Mouse (Mus musculus): ENCODE results near the gene Zfp36l2. TPM values are rescaled to one million over a fixed set of nuclear protein-coding genes. Genes with fewer than 3 reads are reported as not detected.

Zfp36l2 gene
- total RNA-seq, 1 experiment from 2014 or later, result 276 TPM

DNA sequence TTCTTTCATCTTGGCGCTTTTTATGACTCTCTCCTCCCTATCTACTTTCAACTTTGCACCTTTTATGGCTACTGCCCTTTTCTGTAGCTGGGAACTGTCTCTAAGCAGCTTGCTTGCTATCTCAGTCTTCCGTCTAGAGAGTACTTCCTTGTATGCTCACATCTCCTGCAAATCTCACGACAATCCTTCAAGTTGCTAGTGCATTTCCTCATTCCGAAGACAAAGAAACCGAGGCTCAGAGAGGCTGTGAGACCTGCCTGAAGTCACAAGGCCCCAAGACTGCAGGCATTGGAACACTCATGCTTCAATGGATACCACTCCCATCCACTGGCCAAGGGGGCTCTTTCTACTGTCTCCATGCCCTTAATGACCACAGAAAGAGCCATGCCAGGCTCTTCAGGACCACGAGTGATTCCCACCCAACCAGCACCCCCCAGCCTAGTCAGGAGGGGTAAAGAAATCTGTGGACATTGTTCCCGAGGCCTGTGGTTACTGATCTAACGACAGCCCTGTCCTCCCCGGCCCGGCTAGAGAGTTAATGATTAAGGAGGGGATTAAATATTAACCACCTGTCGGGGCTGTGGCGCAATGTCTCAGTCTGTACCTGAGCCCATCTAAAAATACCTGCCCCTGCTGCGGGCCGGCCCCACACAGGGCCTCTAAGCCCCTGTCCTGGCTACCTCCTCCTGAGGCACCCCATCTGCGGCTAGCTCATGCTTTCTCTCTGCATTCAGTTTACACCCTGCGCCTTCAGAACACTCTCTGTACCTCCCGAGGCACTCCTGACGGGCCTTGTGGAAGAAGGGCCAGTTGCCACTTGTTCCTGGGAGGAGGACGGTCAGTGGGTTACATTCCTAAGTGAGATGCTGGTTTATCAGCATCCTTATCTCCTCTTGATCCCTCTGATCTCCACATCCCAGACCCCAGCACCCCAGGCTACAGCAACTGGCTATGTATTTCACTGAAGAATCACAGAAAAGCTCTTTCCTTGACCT lies 30.7 kb downstream of the Zfp36l2 start:
- ATAC-seq (ENCODE audit: extremely low read depth, insufficient number of reproducible peaks, low FRiP score, poor library complexity, severe bottlenecking), result no peak

DNA sequence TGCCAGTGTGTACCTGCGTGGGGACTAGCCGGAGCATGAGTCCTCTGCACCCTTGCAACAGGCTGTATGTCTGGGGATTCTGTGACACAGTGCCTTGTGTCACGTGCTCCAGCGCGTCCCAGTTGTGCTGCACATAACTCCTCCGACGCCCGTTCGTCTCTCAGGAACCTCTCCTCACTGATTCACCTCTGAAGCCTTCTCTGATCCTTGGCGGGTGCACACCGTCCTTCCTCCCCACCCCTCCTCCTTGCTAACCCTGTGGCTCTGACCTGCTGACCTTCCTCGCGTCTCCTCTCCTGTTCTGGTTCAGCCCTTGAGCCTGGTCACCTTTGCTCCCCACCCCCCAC lies 31.5 kb downstream of the Zfp36l2 start:
- no peak for ATAC-seq (ENCODE audit: extremely low read depth, insufficient number of reproducible peaks, low FRiP score, poor library complexity, severe bottlenecking)

DNA sequence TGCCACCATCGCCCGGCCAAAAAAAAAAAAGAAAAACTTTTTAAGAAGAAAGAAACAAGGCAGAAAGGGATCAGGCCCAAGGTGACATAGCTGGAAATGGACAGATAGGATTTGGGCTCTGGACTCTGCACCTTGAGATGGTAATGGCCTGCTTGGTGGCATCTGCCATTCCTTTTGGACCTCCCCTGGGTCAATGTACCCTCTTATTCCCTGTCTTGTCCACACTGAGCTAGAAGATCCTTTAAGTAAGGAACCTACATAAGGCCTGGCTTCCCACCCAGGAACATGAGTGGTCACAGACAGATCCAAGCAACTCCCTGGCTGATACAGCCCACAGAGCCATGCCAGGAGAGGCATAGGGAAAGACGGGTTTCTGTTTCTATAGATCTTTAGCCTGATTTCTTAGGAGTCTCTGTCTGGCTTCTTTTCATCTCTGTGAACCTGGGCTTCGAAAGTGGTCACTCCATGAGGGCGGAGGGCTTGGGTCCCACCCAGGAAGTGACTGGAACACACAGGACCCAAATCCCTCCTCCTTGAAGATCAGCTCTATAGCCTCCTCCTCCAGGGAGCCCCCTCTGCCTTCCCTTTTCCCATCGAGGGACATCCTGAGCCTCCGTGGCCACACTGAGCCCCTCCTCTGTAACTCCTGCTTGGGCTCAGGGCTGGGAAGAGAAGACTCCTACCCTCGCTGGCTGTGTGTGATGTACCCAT lies 32.1 kb downstream of the Zfp36l2 start:
- no peak for ATAC-seq (ENCODE audit: extremely low read depth, insufficient number of reproducible peaks, low FRiP score, poor library complexity, severe bottlenecking)

DNA sequence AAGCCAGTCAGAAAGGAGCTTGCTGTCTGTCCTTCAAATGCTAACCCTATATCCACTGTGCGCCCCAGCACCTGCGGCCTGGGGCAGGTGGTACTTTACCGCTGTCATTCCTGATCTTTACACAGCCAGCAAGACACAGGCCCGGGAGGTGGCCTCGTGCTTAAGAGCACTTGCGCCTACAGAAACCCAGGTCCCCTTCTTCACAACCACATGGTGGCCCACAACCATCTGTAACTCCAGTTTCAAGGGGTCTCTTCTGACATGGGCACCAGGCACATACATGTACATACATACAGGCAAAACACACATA lies 32.8 kb downstream of the Zfp36l2 start:
- no peak for ATAC-seq (ENCODE audit: extremely low read depth, insufficient number of reproducible peaks, low FRiP score, poor library complexity, severe bottlenecking)

DNA sequence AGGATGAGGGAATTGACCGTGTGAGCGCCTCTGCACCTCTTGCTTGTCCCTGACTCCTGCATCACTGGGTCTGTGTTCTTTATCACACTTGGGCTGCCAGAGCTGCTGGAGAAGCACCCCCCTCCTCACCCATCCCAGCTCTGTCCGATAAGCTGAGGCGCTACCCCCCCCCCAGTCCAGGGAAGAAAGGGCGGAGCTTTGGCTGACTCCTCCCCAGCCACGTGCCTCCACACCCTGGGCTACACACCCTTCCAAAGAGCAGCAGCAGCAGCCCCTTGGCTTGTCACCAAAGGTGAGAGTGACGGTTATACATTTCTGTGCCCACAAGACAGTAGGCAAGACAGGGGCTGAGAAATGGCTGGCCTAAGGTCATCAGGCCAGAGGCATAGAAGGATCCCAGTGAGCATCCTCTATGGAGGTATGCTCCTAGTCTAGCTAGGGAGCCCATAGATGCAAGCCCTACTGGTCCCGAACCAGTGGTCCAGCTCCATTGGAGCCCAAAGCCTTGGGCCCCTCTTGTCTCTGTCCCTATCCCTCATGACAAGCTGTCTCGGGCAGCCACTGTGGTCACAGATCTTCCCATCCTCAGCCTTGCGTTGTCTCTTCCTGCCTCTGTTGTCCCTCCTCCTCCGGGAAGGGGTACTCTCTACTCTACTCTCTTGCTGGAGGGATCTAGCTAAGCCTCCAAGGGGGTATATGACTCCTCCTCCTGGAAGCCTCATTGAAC lies 33.3 kb downstream of the Zfp36l2 start:
- ATAC-seq (ENCODE audit: extremely low read depth, insufficient number of reproducible peaks, low FRiP score, poor library complexity, severe bottlenecking), result no peak

DNA sequence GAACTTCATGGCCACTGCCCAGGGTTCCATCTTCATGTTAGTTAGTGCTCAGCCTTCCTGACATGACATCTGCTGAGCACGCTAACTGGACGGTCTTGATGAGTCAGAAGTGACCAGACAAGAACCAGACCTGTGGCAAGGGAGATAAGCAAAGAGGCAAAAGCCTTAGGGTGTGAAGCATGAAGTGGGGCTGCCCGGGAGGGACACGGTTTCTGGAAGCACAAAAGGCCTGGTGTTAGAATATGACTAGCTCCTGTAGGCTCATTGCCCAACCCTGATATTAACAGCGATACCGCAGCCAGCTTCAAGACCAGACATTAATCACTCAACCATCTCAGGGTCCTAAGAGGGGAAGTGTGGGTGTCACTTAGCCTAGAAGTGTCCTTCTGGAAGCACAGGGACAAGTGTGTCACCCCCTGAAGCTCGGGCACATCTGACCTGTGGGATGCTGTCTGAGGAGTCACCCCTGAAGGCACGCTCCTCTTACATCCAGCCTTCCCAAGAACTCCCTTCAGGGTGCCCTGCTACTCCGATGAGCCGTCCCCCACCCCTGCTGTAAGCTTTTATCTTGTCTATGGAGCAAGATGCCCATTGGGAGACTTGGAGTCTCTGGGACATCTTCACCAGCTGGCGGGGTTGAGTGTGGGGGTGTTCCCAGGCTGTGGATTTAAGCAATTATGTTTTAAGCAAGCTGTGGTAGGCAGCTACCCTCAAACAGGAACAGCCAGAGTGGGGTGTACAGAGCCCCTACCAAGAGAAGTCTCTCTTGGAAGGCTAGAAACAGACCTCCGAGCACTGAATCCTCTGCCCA lies 34.6 kb downstream of the Zfp36l2 start:
- no peak for ATAC-seq (ENCODE audit: extremely low read depth, insufficient number of reproducible peaks, low FRiP score, poor library complexity, severe bottlenecking)

DNA sequence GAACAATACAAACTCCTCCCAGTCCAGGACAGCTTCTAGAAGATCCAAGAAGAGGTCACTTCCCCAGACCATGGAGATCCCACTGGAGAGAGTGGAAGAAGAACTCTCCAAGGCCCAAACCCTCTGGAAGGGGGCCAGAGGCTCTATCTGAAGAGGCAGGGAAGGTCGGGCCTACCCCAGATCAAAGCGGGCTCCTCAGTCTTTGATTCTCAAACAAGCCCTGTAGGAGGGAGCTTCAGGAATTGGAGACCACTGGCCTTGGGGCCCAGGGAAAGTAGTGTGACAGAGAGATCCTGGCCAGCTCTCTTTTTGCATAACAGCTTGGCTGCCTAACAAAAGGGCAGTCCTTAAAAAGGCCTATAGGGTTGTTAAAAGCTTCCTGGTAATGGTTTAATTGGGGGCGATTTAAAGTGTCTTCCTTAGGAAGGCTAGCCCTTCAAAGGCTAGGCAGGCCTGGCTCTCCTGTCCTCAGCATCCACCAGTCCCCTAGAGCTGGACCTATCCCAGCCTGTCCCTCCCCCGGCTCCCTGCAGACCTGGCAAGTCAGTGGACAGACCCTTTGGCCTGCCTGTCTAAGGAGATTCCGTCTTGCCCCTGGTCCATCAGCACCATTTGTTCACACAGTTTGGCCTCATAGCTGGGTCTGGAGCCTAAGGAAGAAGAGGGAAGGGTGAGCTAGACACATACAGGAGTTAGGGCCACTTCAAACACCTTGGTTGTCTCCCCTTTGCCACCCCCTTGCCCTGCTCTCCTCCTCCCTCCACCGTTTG lies 35.4 kb downstream of the Zfp36l2 start:
- no peak for ATAC-seq (ENCODE audit: extremely low read depth, insufficient number of reproducible peaks, low FRiP score, poor library complexity, severe bottlenecking)

DNA sequence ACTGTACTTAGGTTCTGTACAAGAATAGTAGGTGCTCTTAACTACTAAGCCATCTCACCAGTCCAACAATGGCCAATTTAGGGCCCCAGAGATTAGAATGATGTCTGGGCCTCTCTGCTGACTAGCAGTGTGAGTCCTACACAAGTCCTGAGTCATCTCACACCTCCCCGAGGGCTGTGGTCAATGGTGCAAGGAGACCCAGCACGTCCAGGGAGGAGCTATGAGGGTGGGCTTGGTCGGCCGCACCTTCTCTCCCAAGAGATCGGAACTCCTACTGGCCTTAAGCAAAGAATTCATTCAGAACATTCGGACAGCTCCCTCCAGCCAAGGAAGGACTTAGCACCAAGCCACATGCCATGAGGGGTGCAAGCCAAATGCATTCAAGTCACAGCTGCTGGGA lies 36.4 kb downstream of the Zfp36l2 start:
- no peak for ATAC-seq (ENCODE audit: extremely low read depth, insufficient number of reproducible peaks, low FRiP score, poor library complexity, severe bottlenecking)

DNA sequence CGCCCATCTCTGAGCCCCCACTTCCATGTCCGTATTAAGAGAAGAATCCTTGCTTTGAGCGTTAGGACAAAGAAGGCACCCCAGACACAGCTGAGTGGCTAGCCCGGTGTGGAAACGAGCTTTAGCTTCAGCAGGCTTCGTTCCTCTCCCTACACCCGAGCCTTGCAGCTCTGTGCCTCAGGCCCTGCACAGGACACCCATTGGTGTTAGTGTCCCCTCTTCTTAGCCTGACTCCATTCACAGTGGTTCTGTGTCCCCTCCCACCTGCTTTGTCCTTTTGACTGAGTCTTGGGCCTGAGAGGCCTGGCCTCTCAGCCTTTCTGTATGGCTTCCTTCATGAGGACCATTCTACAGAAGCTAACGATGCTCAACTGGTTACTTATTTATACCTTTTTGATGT lies 37.5 kb downstream of the Zfp36l2 start:
- no peak for ATAC-seq (ENCODE audit: extremely low read depth, insufficient number of reproducible peaks, low FRiP score, poor library complexity, severe bottlenecking)

DNA sequence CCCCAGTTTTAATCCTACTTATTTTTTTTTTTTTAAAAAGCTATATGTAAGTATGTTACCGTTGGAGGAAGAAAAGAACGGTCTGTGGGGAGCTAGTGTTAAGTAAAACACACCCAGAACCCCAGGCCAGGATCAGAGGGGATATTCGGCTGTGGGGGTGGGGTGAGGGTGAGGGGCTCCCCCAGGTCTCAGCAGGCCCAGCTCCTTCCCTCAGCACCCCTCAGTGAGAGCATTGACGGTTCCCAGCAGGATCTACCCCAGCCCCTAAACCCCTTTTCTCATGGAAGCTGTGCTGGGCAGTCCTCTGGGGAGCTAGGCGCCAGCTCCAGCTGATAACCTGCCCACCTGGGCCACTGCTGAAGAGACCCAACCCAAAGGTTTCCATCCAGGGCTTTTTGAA lies 38.2 kb downstream of the Zfp36l2 start:
- no peak for ATAC-seq (ENCODE audit: extremely low read depth, insufficient number of reproducible peaks, low FRiP score, poor library complexity, severe bottlenecking)

DNA sequence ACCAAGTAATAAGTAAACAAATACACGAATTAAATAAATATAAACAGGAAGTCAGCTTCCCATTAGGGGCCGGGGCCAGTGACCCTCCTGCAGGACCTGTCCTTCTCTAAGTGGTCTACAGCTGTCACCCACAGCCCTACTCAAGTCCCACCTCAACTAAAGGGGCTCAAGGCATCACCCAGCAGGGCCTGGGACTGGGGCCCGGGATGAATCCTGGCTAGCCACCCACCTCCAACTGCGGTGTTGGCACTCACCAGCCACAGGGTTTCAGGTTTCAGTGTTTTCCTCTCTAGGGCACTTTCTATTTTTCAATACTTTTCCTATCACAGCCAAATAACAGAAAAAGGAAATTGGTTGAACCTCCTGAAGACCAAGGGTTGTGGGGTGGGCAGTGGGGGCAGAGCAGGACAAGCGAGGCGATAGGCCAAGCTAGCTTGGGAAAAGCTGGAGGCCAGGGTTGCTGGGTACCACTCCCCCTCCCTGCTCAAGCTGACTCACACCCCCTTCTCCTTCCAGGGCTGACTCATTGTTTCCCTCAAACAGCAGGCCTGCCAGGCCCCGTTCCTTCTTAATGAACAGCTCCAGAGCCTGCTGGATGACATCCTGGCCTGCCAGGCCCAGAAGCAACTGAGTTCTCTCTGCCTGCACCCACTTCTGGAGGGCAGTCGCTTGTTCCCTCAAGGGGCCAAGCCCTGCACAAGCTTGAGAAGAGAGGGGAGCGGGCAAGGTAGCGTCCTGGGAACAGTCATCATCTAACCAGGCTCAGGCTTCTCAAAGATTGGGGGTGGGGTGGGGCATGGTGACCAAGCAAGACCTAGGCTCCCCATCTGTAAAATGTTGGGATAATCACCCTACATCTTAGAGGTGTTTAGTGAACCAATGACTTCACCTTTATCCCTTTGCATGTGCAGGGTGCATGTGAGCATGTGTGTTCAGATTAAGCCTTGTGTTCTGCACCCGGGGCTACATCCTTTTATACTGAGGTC lies 39.0 kb downstream of the Zfp36l2 start:
- no peak for ATAC-seq (ENCODE audit: extremely low read depth, insufficient number of reproducible peaks, low FRiP score, poor library complexity, severe bottlenecking)

DNA sequence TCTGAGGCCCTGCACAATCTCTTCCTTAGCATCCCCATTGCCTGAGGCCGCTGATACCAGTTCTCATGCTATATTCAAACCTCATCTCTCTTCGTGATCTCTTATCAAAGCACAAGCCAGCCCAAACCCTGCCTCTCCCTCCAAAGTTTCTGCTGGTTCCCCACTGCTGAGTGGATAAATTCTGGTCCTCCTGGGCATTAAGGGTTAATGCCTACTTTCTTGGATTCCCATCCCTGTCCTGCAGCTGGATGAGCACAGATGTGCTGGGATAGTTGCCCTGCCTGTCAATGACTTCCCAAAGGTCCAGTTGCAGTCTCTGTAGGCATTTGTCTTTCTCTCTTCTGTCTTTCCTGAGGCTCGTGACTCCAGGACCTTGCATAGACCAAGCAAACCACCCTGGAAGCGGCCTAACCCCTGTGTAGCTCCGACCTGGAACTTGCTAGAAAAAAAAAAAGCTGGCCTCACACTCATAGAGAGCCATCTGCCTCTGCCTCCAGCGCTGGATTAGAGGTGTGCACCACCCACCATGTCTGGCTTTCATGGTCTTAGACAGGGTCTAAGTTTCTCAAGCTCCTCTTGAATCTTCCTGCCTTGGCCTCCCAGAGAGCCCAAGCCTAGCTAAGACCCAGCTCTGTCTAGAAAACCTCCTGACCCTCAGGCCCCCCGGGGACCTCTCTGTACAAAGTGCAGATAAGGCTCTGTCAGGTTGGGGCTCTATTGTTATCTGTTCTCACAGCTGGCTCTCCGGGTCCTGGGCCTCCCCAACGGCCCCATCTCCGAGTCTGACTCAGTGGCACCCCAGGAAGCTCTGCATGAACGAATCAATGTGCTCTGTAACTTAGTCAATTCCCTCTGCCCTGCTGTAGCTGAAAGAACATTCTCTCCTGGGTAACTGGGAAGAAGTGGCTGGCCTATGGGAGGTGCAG lies 40.3 kb downstream of the Zfp36l2 start:
- no peak for ATAC-seq (ENCODE audit: extremely low read depth, insufficient number of reproducible peaks, low FRiP score, poor library complexity, severe bottlenecking)

DNA sequence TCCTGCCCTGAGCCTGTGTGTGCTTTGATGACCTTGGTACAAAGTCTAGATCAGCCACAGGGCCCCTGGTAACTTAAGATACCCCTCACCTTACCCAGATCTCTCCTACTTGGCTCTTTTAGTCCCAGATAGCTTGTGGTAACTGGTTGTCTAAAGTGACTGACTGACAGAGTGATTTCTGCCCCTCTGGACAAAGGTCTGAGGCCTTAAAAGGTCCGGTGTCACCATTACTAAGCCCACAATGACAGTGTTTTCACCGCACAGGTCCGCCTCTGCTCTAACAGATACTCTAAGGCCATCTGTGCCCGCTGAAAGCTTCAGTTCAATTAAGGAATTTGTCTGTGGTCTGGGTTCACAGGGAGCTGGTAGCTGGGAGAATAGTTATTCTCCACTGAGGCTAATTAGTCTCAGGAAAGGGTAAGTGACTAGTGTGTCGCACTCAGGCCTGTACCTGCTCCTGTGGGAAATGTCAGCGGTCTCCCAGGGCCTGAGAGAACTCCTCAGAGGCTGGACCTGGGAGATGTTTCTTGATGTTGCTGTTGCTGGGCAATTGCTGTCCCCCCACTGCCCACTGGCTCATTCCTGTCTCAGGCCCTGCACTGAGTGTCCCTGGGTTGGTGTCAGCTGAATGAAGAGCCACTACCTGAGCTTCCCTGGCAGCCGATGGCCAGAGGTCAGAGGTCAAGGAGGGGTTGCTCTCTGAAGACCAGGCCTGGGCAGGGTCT lies 41.1 kb downstream of the Zfp36l2 start:
- ATAC-seq (ENCODE audit: extremely low read depth, insufficient number of reproducible peaks, low FRiP score, poor library complexity, severe bottlenecking), result no peak

DNA sequence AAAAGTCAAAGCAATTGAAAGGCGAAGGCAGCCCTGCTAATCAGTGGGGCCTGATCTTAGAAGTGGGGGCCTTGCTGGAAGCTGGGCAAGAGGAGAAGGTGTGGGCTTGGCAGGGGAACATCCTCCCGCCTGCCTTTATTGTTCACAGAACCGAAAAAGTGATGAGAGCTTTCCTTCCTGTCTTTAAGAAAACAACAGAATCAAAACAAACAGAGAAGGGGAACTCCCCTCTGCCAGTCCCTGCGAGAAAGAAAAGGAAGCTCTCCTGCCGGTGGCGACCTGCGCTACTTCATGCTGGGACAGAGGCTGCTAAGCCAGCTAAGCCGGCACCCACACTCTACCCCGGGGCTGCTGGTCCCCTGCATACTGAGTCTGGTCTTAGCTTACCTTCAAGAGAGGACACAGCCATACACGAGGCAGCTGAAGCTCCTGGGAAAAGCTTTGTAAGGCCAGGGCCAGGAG lies 41.9 kb downstream of the Zfp36l2 start:
- ATAC-seq (ENCODE audit: extremely low read depth, insufficient number of reproducible peaks, low FRiP score, poor library complexity, severe bottlenecking), result peak; percentile 71

DNA sequence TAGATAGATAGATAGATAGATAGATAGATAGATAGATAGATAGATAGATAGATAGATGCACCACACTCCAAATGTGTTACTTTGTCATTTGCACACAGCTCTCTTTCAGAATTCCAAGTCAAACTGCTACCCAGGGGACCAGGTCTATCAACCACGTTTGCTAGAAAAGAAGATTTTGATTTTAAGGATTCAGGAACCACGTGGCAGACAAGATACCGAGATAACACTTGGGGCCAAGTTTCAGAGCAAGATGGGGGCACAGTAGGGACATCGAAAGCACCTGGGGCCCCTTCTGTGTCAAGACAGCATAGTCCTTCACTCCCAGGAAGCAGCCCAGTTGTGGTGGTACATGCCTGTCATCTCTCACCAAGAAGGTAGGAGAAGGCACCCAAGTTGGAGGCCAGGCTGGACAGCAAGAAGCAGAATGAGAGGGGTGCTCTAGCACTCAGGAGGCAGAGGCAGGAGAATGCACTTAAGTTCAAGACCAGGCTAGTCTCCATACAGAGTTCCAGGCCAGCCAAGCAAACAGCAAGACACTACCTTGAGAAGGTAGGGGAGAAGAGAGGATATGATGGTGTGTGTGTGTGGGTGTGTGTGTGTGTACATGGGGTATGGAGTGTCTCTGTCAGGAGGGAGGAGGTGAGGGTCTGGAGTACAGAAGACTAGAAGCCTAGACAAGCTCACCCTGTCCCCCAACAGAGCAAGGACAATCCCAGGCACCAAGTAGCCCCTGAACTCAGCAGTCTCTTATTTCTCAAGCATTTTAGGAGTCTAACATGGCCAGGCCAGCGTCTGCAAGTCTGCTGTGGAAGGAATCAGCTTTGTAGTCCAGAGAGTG lies 42.8 kb downstream of the Zfp36l2 start:
- no peak for ATAC-seq (ENCODE audit: extremely low read depth, insufficient number of reproducible peaks, low FRiP score, poor library complexity, severe bottlenecking)

All from neutrophil, adult 5-6 weeks (primary cell).